In genomic region chr1:168098806-168099205, GRCm38 (mm10) we compare ENCODE assay signal across 27 mouse cellular contexts.
"Had no signal": no experiment of that assay in that cellular context is flagged by ENCODE, and none has a peak within 500 bp of the region (broad histone marks: within the 10 kb centered on the region; RNA-seq: fewer than 3 reads in every experiment).

No protein-coding gene starts in this region.

- H3K9ac ChIP-seq: embryonic facial prominence, embryonic 12.5 days; embryonic facial prominence, embryonic 13.5 days; embryonic facial prominence, embryonic 15.5 days; forebrain, embryonic 12.5 days; forebrain, embryonic 13.5 days; forebrain, embryonic 15.5 days; forebrain, postnatal 0 days had no signal

- DNase-seq: cerebellum, adult 2 months; cerebellum, adult 8-10 months; cerebellum, adult 9-10 months; cerebellum, adult 9-11 months; cerebellum, postnatal 10 days; cerebellum, postnatal 14 days; cerebellum, postnatal 25 days; cerebellum, postnatal 36 days; embryo, embryonic 11 days; forebrain, postnatal 0 days; gastrocnemius, adult 2 months; gastrocnemius, postnatal 10 days; gastrocnemius, postnatal 14 days; gastrocnemius, postnatal 25 days; gastrocnemius, postnatal 36 days; heart, adult 18-20 months had no signal

- H3K27ac ChIP-seq: embryonic facial prominence, embryonic 10.5 days; embryonic facial prominence, embryonic 12.5 days; embryonic facial prominence, embryonic 13.5 days; embryonic facial prominence, embryonic 15.5 days; forebrain, embryonic 10.5 days; forebrain, embryonic 12.5 days; forebrain, embryonic 13.5 days; forebrain, embryonic 15.5 days; gastrocnemius, adult 2 months had no signal

- ATAC-seq: forebrain, embryonic 13.5 days; forebrain, embryonic 14.5 days; forebrain, embryonic 15.5 days; forebrain, embryonic 16.5 days; forebrain, postnatal 0 days had no signal

- H3K4me1 ChIP-seq: embryonic facial prominence, embryonic 12.5 days; embryonic facial prominence, embryonic 13.5 days; embryonic facial prominence, embryonic 15.5 days had no signal

- H3K4me3 ChIP-seq: embryonic facial prominence, embryonic 10.5 days; embryonic facial prominence, embryonic 12.5 days; embryonic facial prominence, embryonic 13.5 days; embryonic facial prominence, embryonic 15.5 days; erythroblast, embryonic 14.5 days; forebrain, embryonic 10.5 days; forebrain, embryonic 12.5 days; forebrain, embryonic 13.5 days; forebrain, embryonic 15.5 days; gastrocnemius, adult 2 months had no signal

- H3K9me3 ChIP-seq: embryonic facial prominence, embryonic 12.5 days; embryonic facial prominence, embryonic 15.5 days; forebrain, embryonic 15.5 days had no signal

- H3K36me3 ChIP-seq: embryonic facial prominence, embryonic 10.5 days; embryonic facial prominence, embryonic 12.5 days; embryonic facial prominence, embryonic 13.5 days; embryonic facial prominence, embryonic 15.5 days; forebrain, embryonic 10.5 days; forebrain, embryonic 12.5 days; forebrain, embryonic 15.5 days had no signal

- H3K27me3 ChIP-seq: embryonic facial prominence, embryonic 12.5 days; embryonic facial prominence, embryonic 13.5 days; embryonic facial prominence, embryonic 15.5 days; forebrain, embryonic 12.5 days; forebrain, embryonic 13.5 days; forebrain, embryonic 15.5 days had no signal

- H3K4me2 ChIP-seq: embryonic facial prominence, embryonic 12.5 days; embryonic facial prominence, embryonic 13.5 days; embryonic facial prominence, embryonic 15.5 days; forebrain, embryonic 12.5 days; forebrain, embryonic 13.5 days; forebrain, embryonic 15.5 days had no signal
